Mouse (Mus musculus) forebrain, postnatal 0 days (tissue): ENCODE results near the gene Xylt1. TPM values are rescaled to one million over a fixed set of nuclear protein-coding genes. Genes with fewer than 3 reads are reported as not detected.

Experiments used
- ATAC-seq: fragments of 200-750 bp; cut with Nextera tagmentation; 2 replicates; pipeline ENCODE4 v1.8.0; 2017; ENCODE audit warnings: mild to moderate bottlenecking, moderate library complexity
- DNase-seq: peaks from one replicate; pipeline ENCODE4 v3.0.0-alpha.2; 2015
- H3K27ac ChIP-seq: fragments of 300-500 bp; sonication (generic); 2 replicates; pipeline ENCODE4 v1.5.1; 2014; ENCODE audit warnings: low read depth, mild to moderate bottlenecking, antibody characterized with exemption, low read length, moderate library complexity, mixed read lengths
- H3K27me3 ChIP-seq: fragments of 300-500 bp; sonication (generic); 2 replicates; pipeline ENCODE4 v1.6.1; 2014; ENCODE audit warnings: mild to moderate bottlenecking, low read length, mixed read lengths; ENCODE audit not compliant: insufficient read depth
- H3K36me3 ChIP-seq: fragments of 300-500 bp; sonication (generic); 2 replicates; pipeline ENCODE4 v1.6.1; 2014; ENCODE audit warnings: mild to moderate bottlenecking, moderate library complexity; ENCODE audit not compliant: insufficient read depth
- H3K4me1 ChIP-seq: fragments of 300-500 bp; sonication (generic); 2 replicates; pipeline ENCODE4 v1.6.1; 2014; ENCODE audit warnings: antibody characterized with exemption; ENCODE audit not compliant: insufficient read depth
- H3K4me2 ChIP-seq: fragments of 300-500 bp; sonication (generic); 2 replicates; pipeline ENCODE4 v1.6.1; 2014; ENCODE audit warnings: low read depth, mild to moderate bottlenecking, moderate library complexity
- H3K4me3 ChIP-seq: fragments of 300-500 bp; sonication (generic); 2 replicates; pipeline ENCODE4 v1.5.1; 2014; ENCODE audit warnings: low read depth, low read length, mixed read lengths
- H3K9ac ChIP-seq: fragments of 300-500 bp; sonication (generic); 2 replicates; pipeline ENCODE4 v1.6.1; 2014; ENCODE audit warnings: mild to moderate bottlenecking
- H3K9me3 ChIP-seq: fragments of 300-500 bp; sonication (generic); 2 replicates; pipeline ENCODE4 v1.6.1; 2016; ENCODE audit warnings: low read length
- CTCF ChIP-seq: sonication (generic); IDR thresholded peaks from 2 replicates; pipeline ENCODE4 v1.5.1; 2016; ENCODE audit warnings: antibody characterized with exemption, control low read depth, low read depth
- WGBS: fragments of 180-500 bp; shearing (Covaris S2); extraction: QIAGEN DNeasy Blood & Tissue Kit; methylation state at CpG from one replicate; pipeline ENCODE4 v1.1.7; 2014; 5-methylcytosine and 5-hydroxymethylcytosine counted together
- polyA plus RNA-seq: library from polyadenylated mRNA; unstranded; fragments of >200 nt; fragmentation: Nextera tagmentation; extraction: Ambion mirVana; gene quantifications from 2 replicates; pipeline ENCODE4 v1.2.1, GENCODE M21; 2015
- total RNA-seq: library from RNA; depleted of rRNA; stranded (reverse); fragments of >200 nt; gene quantifications from 2 replicates; pipeline ENCODE4 v1.2.3, GENCODE M21; 2014

Gene Xylt1
- total and polyA plus RNA-seq, 2 experiments from 2014 or later: 2.6 to 14.0 TPM

DNA sequence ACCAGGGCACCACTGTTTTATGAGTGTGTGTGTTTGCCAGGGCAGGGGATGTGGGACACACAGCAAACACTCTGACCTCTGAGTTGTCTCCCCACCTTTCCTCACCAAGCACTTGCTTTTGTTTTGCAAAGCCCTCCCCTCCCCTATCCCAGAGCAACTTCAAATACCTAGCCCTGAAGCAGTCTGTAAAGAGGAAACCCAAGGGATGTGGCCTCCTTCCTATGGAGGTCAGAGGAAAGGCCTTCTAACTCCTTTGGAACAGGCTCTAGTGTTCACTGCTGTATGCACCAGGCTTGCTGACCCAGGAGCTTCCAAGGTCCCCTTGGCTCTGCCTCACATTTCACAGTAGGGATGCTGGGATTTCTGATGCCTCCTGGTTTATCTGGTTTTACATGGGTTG, 39.5 kb downstream of the Xylt1 start:
- H3K36me3 ChIP-seq: no peaks in the 10 kb centered on the region
- H3K9me3 ChIP-seq: no peaks in the 10 kb centered on the region
- peaks cover 8% of the 10 kb centered on the region; the same call in 1 of the 2 replicates for H3K4me1 ChIP-seq
- H3K9ac ChIP-seq: no peak overlapping the region
- no peak overlapping the region for H3K4me2 ChIP-seq
- H3K27ac ChIP-seq: no peak overlapping the region
- no peaks in the 10 kb centered on the region for H3K27me3 ChIP-seq
- no peak for TF ChIP-seq CTCF
- ATAC-seq (no peak), DNase-seq (no peak)
- H3K4me3 ChIP-seq: no peak overlapping the region

DNA sequence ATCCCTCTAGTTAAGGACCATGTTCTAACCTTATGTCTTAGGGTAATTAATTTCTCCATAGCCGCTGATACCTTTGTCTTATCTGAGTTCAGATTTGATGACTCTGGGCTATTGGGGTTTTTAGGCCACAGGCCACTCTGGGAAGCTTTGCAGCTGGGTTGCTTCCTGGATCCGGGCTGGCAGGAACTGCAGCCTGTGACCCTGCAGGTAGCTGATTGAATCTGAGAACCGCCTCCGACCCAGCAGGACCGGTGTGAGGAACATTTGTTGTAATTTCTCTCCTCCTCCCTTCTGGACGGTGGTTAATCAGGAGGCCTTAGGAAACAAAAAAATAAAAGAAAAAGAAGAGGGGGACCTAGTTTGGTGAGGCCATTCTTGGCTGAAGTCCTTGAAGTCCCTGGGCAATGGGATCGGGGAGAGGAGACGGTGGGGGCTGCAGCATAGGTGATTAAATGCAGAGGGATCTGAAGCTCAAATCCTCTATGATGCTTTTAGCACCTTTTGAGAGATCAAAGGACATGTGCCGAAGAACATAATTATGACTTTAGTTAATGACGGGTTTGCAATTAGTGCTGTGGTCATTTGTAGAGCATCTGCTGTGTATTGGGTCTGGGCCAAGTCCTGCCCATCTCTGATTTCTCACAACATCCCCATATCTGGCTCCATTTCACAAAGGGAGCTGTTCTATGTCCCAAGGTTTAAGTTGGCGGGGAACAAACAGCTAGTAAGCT, 40.2 kb downstream of the Xylt1 start:
- peaks cover 8% of the 10 kb centered on the region; the same call in 1 of the 2 replicates for H3K4me1 ChIP-seq
- no peak overlapping the region for H3K4me2 ChIP-seq
- DNase-seq (no peak), ATAC-seq (no peak)
- H3K9me3 ChIP-seq: no peaks in the 10 kb centered on the region
- no peaks in the 10 kb centered on the region for H3K27me3 ChIP-seq
- TF ChIP-seq CTCF: no peak
- 20% methylated on average over 11 of the region's 11 CpGs for WGBS
- no peak overlapping the region for H3K4me3 ChIP-seq
- H3K27ac ChIP-seq: no peak overlapping the region
- H3K9ac ChIP-seq: no peak overlapping the region
- H3K36me3 ChIP-seq: no peaks in the 10 kb centered on the region

DNA sequence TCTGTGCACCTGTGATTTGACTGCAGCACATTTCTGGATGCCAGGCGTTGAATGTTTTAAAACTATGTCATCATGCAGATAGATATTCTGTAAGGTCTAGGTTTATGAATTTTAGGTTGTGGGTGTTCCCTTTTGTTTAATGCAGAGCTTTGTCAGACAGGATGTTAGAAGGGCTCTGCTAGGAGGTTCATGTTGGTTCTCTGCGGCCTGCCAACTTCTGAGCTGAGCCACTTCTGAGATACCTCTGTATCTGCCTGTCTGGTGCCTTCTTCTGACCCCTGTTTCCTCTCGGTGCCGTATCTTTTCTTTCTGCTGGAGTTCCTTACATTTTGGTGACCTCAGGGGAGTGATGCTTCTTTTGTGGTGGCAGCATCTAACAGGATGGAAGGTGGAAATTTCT, 44.1 kb downstream of the Xylt1 start:
- Histone ChIP-seq H3K9ac (no peak overlapping the region), H3K27ac (no peak overlapping the region), H3K4me1 (peaks cover 8% of the 10 kb centered on the region; the same call in 1 of the 2 replicates), H3K9me3 (no peaks in the 10 kb centered on the region), H3K36me3 (no peaks in the 10 kb centered on the region), H3K27me3 (no peaks in the 10 kb centered on the region), H3K4me3 (no peak overlapping the region), H3K4me2 (no peak overlapping the region)
- WGBS: 90% methylated on average over 4 of the region's 4 CpGs
- DNase-seq: no peak
- no peak for TF ChIP-seq CTCF
- no peak for ATAC-seq

DNA sequence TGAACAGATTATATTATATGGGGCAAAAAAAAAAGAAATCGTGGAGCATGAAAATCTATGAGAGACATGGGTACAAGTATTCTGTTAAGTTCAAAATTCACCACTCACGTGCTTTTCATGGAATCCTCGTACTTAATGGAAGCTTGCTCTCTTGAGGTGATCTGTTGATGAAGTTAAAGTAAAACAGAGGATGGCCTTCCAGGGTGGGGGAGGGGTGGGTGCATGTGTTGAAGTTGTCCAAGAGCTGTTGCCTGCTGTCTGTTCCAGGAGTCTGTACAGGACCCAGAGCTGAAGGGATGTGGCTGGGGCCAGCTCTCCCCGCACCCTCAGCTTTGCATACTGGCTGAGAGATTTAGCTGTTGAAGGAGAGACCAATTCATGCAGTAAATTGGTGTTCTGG, 45.6 kb downstream of the Xylt1 start:
- no peak overlapping the region for H3K27ac ChIP-seq
- TF ChIP-seq CTCF: no peak
- H3K9me3 ChIP-seq: no peaks in the 10 kb centered on the region
- H3K4me3 ChIP-seq: no peak overlapping the region
- DNase-seq: no peak
- H3K27me3 ChIP-seq: no peaks in the 10 kb centered on the region
- no peak overlapping the region for H3K9ac ChIP-seq
- ATAC-seq: no peak
- 0 out of 2 replicates have a peak, but pooled peaks cover 7% of the 10 kb centered on the region for H3K4me1 ChIP-seq
- no peaks in the 10 kb centered on the region for H3K36me3 ChIP-seq
- 87% methylated on average over 4 of the region's 4 CpGs for WGBS
- H3K4me2 ChIP-seq: no peak overlapping the region

DNA sequence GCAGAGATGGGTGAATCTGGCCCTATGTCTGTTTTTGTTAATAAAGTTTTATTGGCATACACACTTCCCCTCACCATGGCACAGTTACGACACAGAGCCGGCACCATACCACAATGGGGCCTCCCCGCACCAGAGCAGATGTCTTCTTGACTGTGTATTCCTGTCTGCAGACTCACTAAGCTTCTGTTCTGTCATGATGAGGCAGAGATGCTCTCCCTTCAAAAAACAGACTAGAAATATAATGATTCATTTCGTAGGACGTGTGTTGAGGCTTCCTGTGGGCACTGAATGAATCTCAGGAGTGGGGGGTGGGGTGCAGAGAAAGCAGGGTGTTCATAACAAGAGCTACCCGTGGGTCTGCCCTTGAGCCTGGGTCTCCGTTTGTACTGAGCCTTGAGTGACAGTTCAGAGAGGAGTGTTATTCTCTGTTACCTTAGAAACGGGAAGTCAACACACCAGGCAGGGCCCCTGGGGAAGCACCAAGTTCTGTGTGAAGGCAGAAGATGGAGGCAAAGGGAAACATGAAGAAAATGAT, 48.0 kb downstream of the Xylt1 start:
- DNase-seq: no peak
- 28% methylated on average over 8 of the region's 8 CpGs for WGBS

DNA sequence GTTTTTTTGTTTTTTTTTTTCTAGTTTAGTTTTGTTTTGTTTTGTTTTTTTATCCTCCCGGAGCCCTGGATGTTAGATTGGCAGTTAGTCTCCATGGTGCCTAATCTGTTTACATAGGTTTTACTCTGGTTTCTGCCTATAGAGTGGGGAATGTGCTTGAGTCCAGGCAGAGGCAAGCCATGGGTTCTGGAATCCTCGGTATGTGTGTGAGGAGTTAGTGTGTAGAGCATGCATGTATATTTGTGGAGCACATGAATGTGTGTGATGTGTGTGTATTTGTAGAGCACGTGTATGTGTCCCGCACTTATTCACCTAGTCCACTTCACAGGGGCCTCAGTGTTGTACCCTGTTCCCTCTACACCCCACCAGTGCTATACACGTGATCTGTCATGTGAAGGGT, 48.7 kb downstream of the Xylt1 start:
- no peak for ATAC-seq
- no peak for DNase-seq

More for the DNA sequence above, 48.0 kb downstream of the Xylt1 start:
- peak; percentile 79 for ATAC-seq
- no peaks in the 10 kb centered on the region for H3K9me3 ChIP-seq
- no peaks in the 10 kb centered on the region for H3K27me3 ChIP-seq
- H3K9ac ChIP-seq: no peak overlapping the region
- H3K27ac ChIP-seq: no peak overlapping the region
- no peak for TF ChIP-seq CTCF
- H3K4me2 ChIP-seq: no peak overlapping the region
- peaks cover 15% of the 10 kb centered on the region for H3K4me1 ChIP-seq
- H3K36me3 ChIP-seq: no peaks in the 10 kb centered on the region
- no peak overlapping the region for H3K4me3 ChIP-seq

DNA sequence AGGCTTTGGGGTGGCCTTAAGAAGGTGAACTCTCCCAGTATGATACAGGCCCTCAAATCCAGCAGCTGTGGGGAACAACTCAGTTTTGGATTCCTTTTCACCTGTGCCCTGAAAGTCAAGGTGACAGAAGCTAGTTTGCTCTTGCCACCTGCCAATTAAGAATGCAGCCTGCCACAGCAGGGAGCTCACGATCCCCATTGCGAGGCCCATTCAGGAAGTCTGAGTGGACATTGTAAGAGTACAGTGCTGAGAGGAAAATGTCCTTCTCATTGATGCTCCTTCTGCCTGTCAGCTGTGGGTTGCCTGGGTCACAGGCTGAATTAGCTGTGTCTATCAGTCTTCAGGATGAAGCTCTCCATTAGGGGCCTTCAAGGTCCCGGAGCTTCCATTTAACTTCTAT, 49.1 kb downstream of the Xylt1 start:
- 75% methylated on average over 3 of the region's 3 CpGs for WGBS
- peaks cover 18% of the 10 kb centered on the region for H3K4me1 ChIP-seq
- no peak for ATAC-seq
- H3K9me3 ChIP-seq: no peaks in the 10 kb centered on the region
- no peak for TF ChIP-seq CTCF
- H3K9ac ChIP-seq: no peak overlapping the region
- H3K27ac ChIP-seq: no peak overlapping the region
- H3K36me3 ChIP-seq: no peaks in the 10 kb centered on the region
- DNase-seq: no peak
- H3K4me2 ChIP-seq: no peak overlapping the region
- no peak overlapping the region for H3K4me3 ChIP-seq
- no peaks in the 10 kb centered on the region for H3K27me3 ChIP-seq

More for the DNA sequence above, 48.7 kb downstream of the Xylt1 start:
- no peak overlapping the region for H3K9ac ChIP-seq
- no peaks in the 10 kb centered on the region for H3K36me3 ChIP-seq
- peaks cover 18% of the 10 kb centered on the region for H3K4me1 ChIP-seq
- WGBS: 79% methylated on average over 5 of the region's 5 CpGs
- H3K27me3 ChIP-seq: no peaks in the 10 kb centered on the region
- TF ChIP-seq CTCF: no peak
- no peaks in the 10 kb centered on the region for H3K9me3 ChIP-seq
- no peak overlapping the region for H3K4me2 ChIP-seq
- no peak overlapping the region for H3K27ac ChIP-seq
- H3K4me3 ChIP-seq: no peak overlapping the region
